Mouse (Mus musculus) fat pad, adult 2 months (tissue): Measurements from ENCODE around the gene Mrpl27.
"Not testable (repeated sequence)": the region's sequence is repeated elsewhere in the genome, so short reads cannot be mapped to it uniquely, and the experiment has no call there.

Experiments used
- DNase-seq: peaks from one replicate; pipeline ENCODE4 v3.0.0-alpha.2; 2011; ENCODE audit warnings: low read depth, low spot score; ENCODE audit errors: extremely low read depth

Mrpl27 gene

DNA sequence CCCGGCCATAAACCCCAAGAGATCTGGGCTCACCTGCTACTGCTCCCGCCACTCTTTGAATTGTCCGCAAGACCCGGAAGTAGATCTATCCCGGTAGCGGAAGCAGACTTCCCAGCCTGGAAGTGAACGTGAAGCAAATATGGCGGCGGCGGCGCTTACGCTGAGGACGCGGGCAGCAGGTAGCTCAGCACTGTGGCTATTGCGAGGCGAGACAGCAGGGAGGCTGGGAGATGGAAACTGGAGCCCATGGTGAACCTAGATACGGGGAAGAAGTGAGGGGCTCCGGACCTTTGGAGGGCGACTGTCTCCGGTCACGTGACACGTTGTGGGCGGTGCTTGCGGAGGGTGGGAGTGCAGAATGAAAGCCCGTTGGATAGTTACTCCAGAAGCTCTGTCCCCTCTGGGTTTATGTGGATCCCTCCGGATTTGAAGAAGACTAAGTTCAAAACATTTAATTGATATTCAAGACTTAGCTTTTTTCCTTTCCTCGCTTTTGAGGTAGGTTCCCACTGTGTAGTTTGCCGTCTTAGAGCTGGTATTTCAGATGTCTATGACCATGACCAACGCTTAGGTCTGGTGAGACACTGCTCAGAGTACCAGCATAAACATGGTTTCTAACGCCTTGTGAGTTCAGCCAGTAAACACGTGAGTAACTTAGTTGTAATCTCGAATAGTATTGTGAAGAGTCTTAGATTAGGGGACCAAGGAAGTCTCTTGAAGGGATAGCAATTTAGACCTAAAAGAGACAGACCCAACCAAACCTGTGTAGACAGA lies at the start of gene Mrpl27, which contains the start of gene Eme1:
Mrpl27 (plus strand) TSS at position 105 of the 774 bp plus-strand sequence.
Eme1 (minus strand) TSS at position 302 of the 774 bp plus-strand sequence.
- no peak for DNase-seq

DNA sequence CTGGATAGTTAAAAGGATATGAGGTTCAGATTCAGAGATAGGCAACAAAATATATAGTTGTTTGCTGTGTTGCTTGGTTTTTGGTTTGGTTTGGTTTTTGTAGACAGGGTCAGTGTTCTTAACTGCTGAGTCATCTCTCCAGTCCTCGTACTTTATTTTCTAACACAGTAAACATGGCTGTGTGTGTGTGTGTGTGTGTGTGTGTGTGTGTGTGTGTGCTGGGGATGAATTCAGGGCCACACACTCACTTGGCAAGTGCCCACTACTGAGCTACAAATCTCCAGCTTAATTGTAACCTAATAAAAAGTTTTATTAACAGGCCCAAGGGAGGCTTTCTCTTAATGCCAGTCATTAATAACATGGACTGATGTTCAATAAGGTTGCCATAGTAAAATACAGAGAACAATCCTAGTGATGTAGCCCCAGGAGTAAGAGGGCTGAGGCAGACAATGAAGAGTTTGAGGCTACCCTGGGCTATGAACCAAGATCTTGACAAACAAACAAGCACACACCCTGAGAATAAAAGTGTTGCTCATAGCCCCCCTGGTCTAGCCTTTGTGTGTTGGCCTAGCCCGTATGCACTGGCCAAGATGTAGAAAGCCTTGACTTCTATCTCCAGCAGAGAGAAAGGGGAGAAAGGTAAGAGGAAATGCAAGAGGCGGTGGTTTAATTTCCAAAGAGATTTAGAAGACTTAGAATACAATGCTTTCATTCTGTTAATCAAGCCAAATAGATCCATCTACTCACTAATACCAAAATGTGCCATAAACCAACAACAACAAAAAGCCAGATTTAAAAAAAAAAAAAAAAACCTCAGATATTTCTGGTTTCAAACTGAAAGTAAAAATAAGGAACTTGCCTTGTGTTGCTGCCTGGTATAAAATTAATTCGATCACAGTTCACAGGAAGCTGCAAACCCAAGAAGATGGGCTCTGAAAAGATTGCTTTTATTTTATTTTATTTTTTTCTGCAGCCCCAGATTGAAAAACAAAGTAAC lies 42.5 kb upstream of the Mrpl27 start:
- DNase-seq = no peak

DNA sequence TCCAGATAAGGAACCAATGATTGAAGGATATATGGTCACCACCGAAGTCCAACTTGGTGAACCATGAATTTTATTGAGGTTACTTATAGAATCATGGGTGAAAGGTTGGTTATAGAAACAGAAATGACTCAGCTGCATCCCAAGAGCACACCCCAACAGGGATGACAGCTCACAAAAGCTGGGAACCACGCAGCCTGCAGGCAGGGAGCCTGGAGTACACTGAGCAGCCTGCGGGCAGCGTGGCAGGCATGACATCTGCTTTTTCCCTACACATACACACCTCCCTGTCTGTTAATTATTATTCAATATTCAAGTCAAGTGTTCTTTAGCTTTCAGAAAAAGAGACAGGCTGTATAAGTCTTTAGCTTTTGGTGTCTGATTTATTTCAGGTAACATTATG lies 39.0 kb upstream of the Mrpl27 start:
- DNase-seq = no peak

DNA sequence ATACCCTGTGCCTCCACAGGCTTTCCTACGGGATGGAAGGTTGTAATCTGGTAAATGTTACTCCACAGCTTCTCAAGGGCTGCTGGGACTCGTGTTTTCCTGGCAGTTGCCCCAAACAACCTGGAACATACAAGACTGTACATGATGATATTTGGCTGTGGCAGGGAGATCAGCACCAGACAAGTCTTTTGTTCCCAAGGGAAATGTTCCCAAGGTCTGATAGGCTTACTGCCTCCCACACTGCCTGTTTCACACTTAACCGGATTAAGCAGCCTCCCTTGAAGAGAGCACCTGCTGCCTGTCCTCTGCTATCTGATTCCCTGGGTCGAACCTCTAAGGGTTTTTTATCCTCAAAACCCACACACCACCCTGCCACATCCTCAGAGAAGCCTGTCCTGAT lies 38.1 kb upstream of the Mrpl27 start:
- DNase-seq = peak; percentile 82

DNA sequence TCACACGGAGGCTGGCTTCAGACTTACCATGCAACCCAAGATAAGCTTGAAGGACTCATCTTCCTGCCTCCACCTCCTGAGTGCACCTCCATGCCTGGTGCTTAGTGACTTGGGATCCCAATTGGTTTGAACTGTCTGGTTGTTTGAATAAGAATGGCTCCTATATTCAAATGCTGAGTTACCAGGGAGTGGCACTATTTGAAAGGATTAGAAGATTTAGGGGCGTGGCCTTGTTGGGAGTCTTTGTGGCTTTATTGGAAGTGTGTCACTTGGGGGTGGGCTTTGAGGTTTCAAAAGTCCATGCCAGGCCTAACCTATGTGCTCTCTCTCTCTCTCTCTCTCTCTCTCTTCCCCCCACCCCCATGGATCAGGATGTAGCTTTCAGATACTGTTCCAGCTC lies 35.9 kb upstream of the Mrpl27 start:
- DNase-seq = no peak

DNA sequence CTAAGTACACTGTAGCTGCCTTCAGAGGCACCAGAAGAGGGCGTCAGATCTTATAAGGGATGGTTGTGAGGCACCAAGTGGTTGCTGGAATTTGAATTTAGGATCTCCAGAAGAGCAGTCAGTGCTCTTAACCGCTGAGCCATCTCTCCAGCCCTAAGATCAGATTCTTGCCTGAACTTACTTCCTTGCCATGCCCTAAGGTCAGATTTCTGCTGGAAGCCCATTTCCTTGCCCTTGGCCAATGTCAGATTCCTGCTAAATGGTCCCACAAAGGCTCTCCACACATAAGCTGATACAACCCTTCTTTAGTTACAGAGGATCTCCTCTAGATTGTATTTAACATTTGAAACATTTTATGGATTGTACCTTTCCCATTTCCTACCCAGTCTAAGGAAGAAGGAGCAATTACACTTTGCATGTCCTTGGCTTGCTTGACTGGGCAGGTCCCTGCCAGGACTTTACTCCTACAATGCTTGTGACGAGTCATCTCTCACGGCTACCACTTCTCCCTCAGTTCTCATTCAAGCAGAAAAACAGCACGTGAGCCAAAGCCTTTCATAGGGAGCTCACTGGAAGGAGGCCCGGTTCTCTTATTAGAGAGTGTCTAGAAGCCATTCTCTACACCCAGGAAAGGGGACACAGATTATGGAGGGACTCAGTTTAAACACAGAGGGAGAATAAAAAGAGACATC lies 32.7 kb upstream of the Mrpl27 start:
- DNase-seq = no peak

DNA sequence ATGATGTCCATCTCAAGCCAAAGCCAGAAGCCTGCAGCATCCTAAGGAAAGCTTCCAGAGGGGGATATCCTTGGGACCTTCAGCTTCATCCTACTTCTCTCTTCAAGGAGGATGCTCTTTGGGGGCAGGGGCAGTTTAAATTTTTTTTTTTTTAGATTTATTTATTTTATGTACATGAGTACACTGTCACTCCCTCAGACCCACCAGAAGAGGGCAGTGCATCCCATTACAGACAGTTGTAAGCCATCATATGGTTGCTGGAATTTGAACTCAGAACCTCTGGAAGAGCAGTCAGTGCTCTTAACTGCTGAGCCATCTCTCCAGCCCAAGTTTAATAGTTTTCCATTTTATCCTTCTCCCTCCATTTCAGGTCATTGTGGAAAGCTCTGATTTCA lies 32.1 kb upstream of the Mrpl27 start:
- no peak for DNase-seq

DNA sequence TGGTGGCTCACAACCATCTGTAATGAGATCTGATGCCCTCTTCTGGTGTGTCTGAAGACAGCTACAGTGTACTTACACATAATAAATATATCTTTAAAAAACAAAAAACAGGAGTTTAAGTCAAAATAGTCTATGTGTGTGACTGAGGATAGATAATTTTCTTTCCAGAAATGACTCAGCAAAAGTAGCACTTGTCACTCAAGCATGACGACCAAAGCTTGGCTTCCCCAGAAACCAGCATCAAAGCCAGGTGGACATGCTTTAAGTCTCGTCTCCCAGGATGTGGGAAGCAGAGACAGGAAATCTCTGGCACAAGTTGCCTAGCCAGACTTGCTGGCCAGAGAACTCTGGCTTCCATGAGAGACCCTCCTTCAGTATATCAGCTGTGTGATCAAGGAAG lies 31.4 kb upstream of the Mrpl27 start:
- no peak for DNase-seq

DNA sequence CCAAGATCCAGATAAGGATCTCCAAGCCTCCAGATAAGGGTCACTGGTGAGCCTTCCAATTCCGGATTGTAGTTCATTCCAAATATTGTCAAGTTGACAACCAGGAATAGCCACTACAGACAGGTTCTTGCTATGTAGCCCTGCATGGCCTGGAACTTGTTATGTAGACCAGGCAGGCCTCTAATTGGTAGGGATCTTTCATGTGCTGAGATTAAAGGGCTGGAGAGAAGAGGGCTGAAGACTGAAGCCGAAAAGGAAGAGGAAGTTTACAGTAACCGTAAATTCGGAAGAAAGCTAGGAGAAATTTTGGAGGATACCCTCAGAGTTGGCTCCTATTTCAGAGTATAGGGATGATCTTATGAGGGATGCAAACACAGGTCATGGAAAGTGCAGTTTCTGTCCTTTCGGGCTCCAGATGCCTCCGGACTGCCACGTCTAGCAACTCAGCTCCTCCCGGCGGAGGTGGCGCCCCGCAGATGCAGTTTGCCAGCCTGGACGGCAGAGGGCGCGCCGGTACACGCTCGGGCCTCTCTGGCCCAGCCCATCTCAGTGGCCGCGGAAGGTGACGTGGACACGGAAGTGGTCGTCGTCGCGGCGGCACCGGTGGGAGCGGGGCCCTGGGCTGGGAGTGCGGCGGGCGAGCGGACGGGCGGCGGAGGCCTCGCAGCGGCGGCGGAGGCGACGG lies 24.2 kb upstream of the Mrpl27 start, which contains the start of gene Lrrc59:
Lrrc59 (plus strand) TSS at position 569 of the 685 bp plus-strand sequence.
- no peak for DNase-seq

DNA sequence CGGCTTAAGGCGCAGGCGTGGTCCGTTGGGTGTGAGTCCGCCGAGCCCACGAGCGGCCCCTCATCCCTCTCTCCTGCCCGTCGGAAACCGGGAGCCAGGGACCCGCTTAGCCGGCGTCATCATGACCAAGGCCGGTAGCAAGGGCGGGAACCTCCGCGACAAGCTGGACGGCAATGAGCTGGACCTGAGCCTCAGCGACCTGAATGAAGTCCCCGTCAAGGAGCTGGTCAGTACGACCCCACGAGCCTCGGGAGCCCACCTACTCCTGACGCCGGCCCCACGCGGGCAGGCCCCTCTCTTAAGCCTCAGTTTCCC lies 23.7 kb upstream of the Mrpl27 start:
- no peak for DNase-seq

DNA sequence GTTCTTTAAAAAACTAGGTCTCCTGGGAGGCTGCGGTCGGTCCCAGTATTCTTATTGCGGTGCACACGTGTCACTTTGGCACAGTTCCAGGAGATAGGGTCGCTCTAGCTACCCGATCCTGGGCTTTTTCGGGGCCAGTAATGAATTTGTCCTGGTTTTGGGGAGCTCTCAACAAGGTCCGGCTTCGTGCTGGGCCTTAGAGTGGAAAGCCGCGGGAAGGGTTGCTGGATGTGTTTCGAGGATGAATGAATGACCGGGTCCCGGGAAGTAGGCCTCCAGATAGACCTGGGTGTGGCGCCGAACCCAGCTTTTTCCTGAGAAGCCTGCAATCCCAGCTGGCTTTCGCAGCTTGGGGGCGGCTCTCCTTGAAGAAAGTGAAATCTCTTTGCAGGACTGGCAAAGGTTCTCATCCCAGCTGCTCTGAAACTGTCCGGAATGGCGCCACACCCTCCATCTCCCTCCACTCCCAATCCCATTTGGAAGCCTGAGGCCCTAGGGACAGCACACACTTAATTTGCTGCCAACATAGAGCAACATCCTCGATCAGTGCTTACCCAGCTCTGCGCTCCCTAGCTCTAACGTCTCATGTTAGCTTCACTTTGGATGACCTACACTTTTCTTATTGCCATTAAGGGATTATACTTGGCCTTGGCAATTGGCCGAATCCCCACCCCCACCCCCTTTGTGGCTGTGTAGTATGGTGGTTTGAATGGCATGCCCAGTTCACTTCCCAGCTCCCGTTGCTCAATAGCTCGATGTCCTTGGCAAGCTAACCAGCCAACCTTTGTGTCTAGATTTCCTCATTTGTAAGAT lies 23.2 kb upstream of the Mrpl27 start:
- DNase-seq = peak; percentile 56

DNA sequence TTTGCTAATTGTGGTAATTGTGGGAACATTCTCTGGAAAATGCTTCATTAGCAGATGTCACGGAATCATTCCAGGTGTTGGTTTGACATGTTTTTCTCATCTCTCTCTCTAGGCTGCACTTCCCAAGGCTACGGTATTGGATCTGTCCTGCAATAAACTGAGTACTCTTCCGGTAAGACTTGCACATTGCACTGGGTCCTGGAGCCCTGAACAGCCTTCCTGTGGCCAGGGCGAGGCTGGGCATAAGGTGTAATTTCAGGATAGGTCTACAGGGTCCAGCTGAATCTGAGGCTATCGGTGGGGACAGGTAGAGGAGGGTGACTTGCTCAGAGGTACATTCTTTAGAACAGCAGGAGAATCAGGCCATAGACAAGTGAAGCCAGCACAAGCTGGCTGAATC lies 21.6 kb upstream of the Mrpl27 start:
- DNase-seq = no peak

DNA sequence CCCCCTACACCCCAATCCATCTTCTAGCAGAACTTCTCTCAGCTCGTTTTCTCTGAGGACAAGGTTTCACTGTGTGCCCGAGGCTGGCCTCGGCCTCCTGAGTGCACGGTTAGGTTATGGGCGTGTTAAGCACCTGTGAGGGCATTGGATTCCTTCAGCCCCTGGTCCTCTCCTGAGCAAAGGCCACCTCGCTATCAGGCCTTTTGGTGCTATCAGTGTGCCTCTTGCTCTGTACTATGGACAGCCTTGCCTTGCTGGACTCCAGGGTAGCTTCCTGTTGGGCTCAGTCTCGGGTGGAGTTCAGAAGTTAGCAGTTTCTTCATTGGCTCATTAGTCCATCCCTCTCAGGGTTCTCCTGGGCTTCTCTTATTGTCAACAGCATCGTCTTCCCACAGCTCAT lies 20.6 kb upstream of the Mrpl27 start:
- no peak for DNase-seq

DNA sequence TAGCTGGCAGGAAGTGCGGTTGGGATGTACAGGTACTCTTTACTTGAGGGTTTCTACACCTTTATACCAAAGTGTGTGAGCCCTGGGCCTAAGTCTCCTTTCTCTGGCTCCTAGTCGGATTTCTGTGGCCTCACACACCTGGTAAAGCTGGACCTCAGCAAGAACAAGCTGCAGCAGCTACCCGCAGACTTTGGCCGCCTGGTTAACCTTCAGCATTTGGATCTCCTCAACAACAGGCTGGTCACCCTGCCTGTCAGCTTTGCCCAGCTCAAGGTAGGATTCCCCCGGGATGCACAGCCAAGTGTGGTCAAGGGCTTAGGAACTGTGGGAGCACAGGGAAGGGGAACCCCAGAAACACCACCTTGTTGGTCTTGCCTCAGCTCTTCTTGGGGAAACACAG lies 19.1 kb upstream of the Mrpl27 start:
- DNase-seq = no peak

DNA sequence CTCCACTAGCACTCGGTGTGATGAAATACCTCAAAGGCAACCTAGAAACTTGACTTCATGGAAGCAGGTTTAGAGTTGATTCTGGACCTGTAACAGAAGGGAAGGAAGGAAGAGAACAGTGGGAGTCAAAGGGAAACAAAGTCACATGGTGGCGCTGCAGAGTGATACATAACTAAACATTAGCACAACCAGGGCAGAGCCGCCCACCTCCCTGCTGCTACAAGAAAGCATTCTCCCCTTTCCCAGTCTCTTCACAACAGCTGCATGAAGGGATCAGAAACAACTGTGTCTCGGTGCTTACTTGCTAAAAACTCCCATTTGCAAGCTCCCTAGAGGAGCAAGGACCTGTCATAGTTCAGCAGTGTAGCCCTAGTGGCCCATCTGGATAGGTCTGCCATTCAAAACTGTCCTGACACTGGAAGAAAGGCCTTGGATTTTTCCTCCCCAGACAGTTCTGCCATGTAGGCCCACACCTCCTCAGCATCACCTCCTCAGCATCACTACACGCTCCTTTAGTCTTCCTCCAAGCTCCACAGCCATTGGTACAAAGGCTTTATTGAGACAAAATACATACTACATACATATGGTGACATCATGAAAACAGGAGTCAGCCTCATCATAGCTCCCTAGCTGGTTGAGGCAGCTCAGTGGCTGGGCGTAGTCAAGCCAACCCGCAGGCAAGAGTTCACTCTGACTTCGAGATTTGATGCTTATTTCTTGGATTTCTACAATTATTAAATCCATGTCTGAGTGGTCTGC lies 8.9 kb upstream of the Mrpl27 start:
- DNase-seq = no peak

DNA sequence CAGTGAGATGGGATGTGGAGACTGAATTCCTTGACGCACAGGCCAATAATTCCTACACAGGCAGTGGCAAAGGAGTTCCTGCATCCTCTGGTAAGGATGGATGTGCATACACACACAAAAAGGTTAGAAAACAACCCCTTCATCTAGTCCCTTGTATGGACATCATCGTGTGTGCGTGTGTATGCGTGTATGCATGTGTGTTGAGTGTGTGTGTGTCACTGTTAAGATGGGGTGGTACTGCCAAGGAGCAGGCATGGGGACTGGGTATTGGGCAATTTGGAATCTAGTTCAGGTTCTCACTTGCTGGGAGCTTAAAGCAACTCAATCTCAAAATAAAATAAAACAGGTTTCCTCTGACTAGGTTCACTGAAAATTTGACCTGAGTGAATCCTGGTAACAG lies 7.1 kb upstream of the Mrpl27 start:
- DNase-seq = no peak

DNA sequence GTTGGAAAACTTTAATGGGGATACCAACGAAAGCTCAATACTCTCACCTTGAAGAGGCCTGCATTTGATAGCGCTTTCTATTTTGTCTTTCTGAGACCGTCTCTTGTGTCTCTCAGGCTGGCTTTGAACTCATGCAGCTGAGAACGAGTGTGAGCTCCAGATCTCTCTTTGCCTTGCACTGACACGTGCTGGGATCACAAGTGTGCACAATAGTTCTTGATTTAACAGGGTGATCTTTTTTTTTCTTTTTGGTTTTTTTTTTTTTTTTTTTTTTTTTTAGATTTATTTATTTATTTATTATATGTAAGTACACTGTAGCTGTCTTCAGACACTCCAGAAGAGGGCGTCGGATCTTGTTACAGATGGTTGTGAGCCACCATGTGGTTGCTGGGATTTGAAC lies 2.3 kb upstream of the Mrpl27 start:
- DNase-seq = not testable (repeated sequence)

DNA sequence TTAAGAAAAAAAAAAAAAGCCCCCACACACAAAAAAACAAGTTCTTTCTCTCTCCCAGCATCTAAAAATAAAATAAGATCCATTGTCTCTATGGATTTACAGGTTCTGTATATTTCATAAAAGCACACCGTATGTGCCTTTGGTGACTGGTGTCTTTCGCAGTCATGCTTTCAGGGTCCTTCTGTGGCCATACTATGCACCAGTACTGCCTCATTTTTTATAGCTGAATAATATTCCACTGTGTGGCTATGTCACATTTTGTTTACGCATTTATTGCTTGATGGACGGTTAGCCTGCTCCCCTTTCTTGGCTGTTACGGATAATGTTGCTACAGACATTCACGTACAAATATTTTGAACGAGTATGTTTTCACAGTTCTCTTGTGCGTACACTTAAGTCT lies 594 bp upstream of the Mrpl27 start:
- no peak for DNase-seq

DNA sequence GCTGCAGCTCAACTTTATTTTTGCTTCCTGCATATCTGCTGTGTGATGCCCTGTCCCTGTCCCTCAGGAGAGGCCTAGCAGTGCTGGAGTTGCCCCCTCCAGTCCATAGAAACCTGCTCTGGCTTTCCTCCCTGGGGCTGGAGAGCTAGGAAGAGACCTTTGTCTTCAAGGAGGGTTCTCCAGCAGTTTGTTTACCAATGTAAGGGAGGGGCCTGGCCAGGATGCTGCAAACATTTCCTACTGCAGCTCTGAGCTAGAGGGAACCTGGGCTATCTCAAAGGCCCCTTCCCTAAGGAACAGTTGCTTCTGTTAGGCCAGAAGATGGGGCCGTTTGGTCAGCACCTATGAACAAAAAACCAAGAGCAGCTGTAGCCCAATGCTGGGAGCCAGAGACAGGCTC lies 7.8 kb downstream of the Mrpl27 start:
- DNase-seq = no peak
